Mouse (Mus musculus) mature B cell (primary cell): ENCODE results near the gene Stat5a.

ENCODE experiments used
- in situ Hi-C: fragments of 300-500 bp; cut with MboI; formaldehyde crosslinking; loops from 2 replicates; pipeline ENCODE4 v1.14.3; 2019

Gene Stat5a

DNA sequence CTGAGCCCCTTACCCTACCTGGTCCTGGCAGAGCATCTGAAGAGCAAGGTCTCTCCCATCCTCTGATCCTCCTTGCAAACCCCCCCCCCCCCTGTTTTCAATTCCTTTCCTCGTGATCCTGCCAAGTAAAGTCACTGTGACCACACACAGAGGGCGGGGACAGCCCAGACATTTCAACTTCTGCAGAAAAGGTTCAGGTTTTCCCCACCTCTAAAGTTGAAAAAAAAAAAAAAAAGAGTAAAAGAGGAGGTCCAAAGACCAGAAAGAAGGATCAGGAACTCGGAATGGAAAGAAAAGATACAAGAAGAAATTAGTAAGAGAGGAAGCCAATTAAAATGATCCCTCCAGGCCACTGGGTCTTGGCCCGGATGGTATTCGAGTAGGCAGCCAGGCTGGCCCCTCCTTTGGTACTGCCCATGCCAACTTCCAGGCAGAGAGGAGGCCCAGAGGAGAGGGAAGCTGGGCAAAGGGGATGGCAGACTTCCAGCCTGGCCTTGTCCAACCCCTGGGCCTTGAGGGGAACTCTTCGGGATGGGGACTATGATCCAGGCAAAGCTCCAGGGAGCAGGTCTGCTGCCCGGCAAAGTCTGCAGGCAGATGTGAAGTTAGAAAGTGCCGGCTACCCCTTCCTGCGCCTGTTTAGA lies at the start of gene Stat5a:
Gene Stat5a (plus strand): TSS at position 417 of the 644 bp plus-strand sequence.
- in situ Hi-C loops = no loop called here

DNA sequence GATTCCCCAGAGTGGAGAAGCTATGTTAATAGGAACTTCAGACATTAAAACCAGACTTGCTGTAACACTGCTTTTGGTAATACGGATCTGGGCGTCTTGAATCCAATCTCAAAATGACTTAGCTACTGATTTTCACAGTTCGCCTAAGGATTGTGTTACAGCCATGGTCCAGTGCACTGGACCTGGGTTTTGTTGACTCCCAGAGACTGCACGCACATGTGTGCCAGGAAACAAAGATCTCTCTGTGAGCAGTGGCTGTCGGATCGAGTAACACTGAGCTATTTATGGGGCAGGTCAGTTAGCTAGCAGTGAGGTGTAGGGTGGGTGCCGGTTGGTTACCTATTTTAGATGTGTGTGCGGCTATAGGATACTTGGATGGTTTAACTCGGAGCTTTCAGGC lies 48.6 kb upstream of the Stat5a start:
- in situ Hi-C loops = no loop called here

DNA sequence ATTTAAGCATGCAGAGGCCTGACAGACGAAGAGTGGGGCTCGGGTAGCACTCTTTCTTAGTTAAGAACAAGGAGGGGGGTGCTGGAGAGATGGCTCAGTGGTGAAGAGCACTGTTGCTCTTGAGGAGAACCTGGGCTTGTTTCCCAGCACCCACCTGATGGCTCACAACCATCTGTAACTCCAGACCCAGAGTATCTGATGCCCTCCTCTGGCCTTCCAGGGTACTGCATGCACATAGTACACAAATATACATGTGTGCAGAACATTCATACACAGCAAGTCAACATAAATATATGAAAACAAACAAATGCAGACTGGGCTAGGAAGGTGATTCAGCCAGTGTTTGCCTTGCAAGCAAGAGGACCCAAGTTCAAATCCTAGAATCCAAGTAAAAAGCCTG lies 48.0 kb upstream of the Stat5a start:
- in situ Hi-C loops = no loop called here

DNA sequence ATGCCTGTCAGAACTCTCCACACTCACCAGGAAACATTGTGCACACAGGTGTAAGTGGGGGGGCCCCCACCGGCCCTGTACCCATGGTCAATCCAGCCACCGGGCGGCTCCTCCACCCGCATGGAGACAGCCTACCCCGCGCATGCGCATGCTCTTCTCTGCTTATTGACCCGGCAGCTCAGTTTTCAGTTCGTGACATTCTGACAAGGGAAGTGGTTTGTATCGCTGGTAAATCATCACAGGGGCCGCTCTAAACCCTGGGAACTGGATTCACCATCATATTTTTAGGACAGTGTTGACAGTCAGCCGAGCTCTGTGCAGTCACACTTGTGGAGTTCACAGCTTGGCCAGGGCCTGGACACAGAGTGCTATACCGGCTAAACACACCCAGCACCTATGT lies 44.7 kb upstream of the Stat5a start:
- in situ Hi-C loops = no loop called here

DNA sequence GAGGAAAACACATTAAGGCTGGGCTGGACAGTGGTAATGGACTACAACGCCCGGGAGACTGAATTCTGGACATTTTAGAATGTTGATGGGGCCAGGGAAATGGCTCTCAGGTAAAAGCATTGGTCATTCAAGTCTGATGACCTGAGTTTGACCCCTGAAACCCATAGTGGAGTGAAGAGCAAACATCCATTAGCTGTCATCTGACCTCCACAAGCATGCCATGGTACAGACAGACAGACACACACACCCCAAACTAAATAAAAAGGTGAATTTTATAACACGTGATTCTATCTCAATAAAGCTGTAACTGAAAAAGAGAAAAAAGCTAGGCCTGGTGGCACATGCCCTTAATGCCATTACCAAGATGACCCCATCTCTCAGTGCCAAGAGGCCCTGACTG lies 42.8 kb upstream of the Stat5a start:
- in situ Hi-C loops = no loop called here

DNA sequence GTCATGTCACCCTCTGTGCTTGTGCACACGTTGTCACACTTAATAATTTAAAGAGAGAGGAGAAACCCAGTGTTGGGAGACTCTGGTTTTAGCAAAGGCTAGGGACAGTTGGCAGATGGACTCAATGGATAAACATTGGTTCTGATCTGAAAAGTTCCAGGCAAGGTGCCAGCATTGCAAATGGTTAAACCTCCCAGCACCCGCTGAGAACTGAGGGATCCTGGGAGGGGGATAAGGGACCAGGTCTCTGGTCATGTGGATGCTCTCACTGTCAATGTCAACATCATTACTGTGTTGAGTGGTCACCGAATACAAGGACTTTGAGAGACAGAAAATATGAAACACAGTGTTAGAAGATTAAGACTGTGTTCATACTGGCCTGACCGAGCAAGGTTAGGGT lies 42.4 kb upstream of the Stat5a start:
- in situ Hi-C loops = no loop called here

DNA sequence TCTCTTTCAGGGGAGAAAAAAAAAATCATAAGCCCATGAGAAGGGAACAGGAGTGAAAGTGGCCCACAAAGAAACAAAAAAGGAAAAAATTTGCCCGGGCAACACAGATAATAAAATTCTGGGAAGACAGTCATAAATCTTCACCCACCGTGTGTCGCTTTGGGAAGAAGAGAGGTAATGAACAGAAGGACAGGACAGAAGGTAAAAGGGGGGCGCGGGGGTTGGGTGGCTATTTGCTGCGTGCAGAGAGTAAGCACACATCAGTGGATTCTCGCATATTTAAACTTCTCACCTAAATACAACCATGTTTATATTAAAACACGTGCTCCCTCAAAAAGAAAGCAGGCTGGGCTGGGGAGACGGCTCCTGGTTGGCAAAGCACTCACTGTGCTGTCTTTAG lies 41.8 kb upstream of the Stat5a start:
- in situ Hi-C loops = no loop called here

DNA sequence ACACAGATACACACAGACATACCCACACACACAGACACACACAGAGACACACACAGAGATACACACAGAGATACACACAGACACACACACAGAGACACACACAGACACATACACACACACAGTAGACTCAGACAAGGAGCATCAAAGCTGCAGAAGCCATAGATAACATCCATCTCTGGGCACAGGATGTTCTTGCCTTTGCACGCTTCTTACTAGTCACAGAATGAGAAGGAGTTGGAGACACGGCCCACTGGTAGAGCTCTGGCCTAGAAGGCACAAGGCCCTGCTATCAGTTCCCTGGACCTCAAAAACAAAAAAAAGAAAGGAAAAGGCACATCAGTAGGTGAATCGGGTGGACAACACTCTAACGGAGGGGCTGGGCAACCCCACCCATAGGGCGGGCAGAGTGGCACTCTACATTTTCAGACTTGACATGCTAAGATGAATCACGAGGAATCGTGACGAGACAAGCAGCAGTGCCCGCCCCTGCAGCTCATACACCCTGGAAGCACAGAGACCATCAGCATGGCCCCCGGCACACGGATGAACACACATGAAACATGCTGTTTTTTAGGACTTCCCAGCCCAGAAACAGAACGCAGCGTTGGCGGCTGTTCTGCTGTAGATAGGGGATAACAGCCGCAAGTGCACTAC lies 40.7 kb upstream of the Stat5a start:
- in situ Hi-C loops = no loop called here

DNA sequence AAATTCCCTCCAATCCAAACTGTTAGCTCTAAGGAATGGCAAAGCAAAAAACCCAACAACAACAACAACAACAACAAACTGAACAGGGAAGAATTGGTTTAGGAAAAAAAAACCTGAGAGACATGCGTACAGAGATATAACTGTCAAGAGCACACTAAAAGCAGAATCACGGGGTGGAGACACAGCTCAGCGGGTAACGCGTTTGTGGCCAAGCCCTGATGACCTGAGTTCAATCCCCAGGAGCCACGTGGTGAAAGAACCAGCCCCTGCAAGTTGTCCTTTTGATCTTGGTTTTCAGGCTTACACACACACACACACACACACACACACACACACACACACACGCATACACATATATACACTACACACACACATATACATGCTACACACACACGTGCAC lies 40.1 kb upstream of the Stat5a start:
- in situ Hi-C loops = no loop called here

DNA sequence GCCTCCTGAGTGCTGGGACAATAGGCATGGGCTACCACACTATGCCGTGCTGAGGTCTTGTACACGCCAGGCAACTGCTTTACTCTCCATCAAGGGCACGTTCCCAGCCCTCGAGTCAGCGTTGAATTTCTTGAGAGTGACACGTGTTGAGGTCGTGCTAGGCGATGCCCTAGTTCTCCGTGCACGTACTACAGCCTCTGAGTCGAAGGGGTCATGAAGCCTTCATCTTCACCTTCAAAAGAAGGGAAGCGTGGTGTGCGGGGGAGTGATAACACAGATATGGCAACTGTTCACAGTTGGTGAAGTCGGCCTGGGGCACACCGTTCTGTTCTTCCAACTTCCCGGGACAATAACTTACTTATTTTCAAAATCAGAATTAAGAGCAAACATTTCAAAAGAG lies 39.5 kb upstream of the Stat5a start:
- in situ Hi-C loops = no loop called here

DNA sequence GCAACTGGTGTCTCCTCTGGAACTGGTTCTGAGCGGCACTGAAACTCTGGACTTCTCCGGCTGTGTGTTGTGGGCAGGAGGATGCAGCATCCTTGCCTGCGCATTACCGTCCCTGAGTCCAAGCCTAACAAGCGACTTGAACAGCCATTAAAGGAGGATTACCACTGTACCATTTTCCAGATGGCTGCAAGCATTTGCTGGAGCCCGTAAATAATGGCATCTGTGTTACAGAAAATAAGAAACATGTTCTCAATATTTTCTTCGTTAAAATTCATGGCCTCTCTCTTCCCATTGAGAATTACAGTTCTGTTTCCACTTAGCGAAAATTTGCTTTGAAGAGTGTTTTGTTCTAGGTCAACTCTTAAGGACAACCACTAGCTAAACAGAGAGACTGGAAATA lies 39.1 kb upstream of the Stat5a start:
- in situ Hi-C loops = no loop called here

DNA sequence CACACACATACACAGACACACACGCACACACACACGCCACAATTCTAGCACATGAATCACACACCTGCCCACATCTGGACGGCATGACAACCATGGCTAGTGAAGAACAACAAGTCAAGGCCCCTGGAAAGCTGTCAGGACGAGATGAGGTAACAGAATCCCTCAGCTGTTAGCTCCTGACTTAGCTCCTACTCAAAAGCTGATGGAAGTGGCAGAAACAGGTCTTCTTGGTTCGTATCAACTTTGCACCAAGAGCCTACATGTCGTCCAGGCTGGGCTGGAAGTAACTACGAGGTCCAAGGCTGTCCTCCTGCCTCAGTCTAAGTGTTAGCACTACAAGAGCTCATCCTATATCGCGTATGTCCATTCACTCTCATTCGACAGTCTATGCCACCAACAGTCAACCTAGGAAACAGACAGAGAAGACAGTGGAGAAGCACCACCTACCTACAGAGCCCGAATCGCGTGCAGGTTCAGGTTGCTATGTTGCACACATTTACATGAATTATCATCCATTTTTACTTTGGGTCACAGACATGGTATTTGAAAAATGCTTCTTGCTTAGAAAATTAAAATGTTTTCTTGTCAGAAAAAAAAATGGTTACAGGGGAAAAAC lies 37.4 kb upstream of the Stat5a start:
- in situ Hi-C loops = no loop called here

DNA sequence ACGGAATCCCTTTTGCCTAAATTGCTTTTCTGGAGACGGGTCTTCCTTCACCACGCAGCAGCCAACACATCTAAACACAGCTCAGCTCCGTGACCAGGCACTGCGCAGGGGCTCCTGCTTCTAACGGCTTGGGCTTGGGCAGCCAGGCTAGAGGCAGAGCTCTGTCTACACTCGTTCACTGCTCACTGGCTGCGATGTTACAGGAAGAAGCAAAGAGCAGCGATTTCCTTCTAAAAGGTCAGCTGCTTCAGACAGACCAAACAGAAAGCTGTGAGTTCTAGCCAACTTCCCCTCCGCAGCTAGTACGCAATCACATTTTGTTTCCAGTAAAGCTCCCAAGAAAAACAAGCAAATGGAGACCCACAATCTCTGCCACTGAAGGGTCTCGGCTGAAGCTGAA lies 36.8 kb upstream of the Stat5a start:
- in situ Hi-C loops = no loop called here

DNA sequence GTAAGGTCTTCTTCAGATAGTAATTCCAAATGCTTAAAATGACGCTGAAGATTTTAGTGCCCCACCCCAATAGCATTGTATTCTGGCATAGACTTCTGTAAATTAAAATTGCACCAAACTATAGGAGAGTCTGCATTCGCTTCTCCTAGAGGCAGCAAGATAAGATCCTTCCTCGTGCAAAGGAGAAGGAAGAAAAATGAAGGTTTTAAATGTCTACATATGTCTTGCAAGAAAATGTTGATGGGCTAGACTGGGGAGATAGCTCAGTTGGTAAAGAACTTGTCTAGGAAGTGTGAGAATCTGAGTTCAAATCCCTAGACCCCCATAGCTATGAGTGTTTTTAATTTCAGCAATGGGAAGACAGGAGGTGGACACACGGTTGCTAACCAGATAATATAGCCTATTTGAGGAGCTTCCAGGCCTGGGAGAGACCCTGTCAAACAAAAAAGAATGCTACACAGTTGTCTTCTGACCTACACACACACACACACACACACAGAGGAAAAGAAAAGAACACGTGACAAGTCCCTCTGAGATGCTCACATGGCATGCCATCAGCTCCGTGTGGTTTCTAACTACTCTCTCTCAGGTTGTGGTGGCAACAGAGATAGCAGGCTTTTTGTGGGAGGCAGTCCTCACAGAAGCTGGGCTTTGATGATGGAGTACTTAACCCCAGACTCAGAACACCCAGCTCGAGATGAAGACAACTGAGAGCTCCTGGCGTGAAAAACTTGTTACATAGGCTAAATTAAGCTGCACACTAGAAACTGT lies 35.4 kb upstream of the Stat5a start:
- in situ Hi-C loops = no loop called here

DNA sequence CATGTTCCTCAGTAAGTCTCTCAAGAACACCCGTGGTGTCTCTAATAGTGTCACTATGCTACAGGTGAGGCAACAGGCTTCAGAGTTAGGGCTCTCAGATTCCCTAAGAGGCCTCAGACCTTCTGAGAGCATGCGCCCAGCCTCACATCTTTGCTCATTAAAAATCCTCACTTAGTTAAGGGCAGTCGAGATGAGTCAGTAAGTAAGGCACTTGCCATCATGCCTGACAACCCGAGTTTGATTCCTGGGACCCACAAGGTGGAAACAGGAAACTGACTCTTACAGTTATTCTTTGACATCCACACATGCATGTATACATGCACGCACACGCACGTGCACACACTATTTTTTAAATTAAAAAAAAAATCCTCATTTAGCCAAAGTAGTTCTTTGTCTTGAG lies 34.7 kb upstream of the Stat5a start:
- in situ Hi-C loops = no loop called here

DNA sequence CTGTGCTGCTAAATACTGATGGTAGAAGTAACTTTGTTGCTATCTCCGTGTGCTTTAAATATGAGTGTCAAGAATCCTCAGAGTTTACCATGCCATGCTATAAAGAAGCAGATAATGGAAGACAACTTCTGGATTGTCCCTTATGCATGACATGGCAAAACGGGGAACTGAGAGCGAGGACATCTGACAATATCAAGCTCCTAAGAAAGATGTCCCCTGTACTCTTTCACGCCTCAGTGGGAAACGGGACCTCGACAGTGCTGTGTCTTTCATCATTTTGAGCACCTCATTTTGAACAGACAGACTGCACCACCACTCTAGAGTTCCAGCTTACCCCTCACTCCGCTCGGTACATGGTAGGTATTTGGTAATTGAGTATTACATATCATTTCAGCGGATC lies 33.7 kb upstream of the Stat5a start:
- in situ Hi-C loops = no loop called here

DNA sequence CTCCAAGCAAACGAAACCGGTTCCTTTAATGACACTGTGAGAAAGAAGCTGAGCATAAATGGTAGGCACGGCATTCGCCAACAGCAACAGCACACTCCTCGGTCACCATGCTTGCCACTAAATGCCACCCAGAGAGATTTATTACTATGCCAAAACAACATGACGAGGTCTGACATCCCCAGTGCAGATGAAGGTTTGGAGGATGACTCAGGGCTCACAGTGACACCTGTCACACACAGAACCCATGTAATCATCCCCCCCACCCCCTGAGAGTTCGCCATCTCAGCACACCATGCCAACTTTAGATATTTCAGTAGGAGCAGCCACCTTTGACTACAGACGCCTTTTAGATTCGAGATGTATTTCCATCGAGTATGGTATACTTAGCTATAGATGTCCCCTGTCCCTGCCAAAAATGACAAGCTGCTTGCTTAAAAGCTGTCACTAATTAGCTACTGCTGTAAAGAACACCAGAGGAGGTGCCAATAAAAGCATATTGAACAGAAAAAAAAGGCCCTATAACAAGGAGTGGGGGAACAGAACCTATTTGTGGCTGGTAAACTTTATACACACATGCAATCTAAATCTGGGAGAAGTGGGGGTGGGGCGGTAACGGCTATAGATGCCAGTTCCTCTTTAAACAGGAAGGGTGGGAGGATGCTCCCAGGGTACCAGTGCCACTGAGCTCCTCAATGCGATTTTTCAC lies 32.8 kb upstream of the Stat5a start:
- in situ Hi-C loops = no loop called here

DNA sequence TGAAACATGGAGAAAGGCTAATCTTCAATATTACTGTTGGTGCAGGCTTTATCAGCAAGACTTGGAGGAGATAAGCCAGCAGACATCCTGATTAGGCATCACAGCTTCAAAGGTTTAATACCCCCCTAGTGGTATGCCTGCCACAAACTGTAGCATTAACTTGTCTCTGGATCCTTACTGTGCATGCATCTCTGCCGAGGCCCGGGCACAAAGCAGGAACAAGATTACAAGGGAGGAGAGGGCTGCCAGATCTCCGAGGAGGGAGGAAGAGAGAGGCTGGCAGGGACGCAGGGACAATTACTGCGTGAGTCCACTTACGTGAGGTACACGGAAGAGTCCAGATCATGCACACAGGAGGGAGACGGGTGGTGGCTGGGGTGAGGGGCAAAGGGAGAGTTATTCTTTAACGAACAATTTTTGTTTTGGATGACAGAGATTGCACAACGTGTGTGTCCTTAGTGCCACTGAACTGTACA lies 30.4 kb upstream of the Stat5a start:
- in situ Hi-C loops = no loop called here

DNA sequence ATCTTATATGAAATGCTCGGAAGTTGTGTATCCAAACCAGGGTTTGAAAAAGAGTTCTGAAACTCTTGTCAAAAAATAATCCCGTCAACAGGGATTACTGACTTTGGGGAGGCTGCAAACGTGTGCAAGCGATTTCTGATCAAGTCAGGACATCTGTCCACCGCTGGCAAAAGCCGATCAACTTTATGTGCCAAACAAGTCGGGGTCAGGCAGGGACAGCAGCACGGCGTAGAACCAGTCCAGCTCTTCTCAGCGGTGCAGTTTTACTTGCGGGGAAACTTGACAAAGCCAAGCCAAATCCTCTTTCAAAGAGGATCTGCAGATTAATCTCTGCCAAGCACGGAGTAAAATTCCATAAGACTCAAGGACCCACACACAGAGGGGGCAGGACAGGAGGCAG lies 29.5 kb upstream of the Stat5a start:
- in situ Hi-C loops = no loop called here

DNA sequence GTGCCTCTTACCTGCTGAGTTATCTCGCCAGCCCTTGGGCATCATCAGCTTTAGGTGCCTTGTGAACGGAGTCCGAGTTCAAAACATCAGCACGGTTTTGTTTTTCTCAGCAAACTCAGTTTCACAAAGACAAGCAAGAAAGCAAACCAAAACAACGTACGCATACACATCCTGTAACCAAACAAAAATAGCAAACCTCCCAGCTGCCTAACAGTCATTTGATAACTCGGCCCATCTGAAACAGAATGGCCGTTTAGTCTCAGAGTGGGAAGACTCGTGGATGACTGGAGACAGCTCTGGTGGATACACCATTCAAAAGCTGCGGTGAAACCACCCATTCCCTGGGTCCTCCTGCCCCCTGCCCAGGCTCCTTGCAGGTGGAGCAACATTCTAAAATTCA lies 27.8 kb upstream of the Stat5a start:
- in situ Hi-C loops = no loop called here

DNA sequence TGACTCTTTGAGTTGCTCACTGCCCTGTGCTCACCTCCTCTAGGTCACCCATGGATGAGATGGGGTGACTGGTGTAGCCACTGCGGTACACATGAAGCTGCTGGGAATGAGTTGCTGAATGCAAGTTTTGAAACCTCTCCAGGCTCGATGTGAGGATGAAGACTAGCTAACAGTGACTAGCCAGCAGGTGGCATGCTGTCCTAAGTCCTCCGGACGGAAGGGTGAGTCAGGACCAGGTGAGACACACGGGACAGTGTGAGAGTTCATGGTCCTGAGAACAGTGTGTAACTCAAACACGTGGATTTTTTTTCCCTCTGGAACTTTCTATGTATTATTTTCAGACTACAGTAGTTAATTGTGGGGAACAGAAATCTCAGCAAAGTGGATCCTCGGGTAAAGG lies 25.7 kb upstream of the Stat5a start:
- in situ Hi-C loops = no loop called here
